Mouse (Mus musculus) hindbrain, embryonic 16.5 days (tissue): Measurements from ENCODE around the gene 3110040M04Rik. TPM values are rescaled to one million over a fixed set of nuclear protein-coding genes. Genes with fewer than 3 reads are reported as not detected.
"Not testable (repeated sequence)": the region's sequence is repeated elsewhere in the genome, so short reads cannot be mapped to it uniquely, and the experiment has no call there.

Experiments used
- ATAC-seq: fragments of 200-750 bp; cut with Nextera tagmentation; 2 replicates; pipeline ENCODE4 v1.8.0; 2017; ENCODE audit warnings: moderate TSS enrichment, moderate library complexity
- H3K27ac ChIP-seq: fragments of 300-500 bp; sonication (generic); 2 replicates; pipeline ENCODE4 v1.5.1; 2014; ENCODE audit warnings: low read depth, mild to moderate bottlenecking, control low read depth, low read length, moderate library complexity
- H3K27me3 ChIP-seq: fragments of 300-500 bp; sonication (generic); replicated peaks from 2 replicates; pipeline ENCODE4 v1.6.1; 2014; ENCODE audit warnings: low read length; ENCODE audit not compliant: control insufficient read depth, insufficient read depth
- H3K36me3 ChIP-seq: fragments of 300-500 bp; sonication (generic); 2 replicates; pipeline ENCODE4 v1.6.1; 2014; ENCODE audit warnings: mild to moderate bottlenecking, low read length, moderate library complexity, mixed read lengths; ENCODE audit not compliant: control insufficient read depth, insufficient read depth
- H3K4me1 ChIP-seq: fragments of 300-500 bp; sonication (generic); 2 replicates; pipeline ENCODE4 v1.6.1; 2014; ENCODE audit warnings: low read depth, low read length; ENCODE audit not compliant: control insufficient read depth, insufficient read depth
- H3K4me2 ChIP-seq: fragments of 300-500 bp; sonication (generic); 2 replicates; pipeline ENCODE4 v1.6.1; 2014; ENCODE audit warnings: mild to moderate bottlenecking, low read length, control low read depth, moderate library complexity
- H3K4me3 ChIP-seq: fragments of 300-500 bp; sonication (generic); 2 replicates; pipeline ENCODE4 v1.5.1; 2014; ENCODE audit warnings: mild to moderate bottlenecking, low read length, control low read depth, moderate library complexity
- H3K9ac ChIP-seq: fragments of 300-500 bp; sonication (generic); 2 replicates; pipeline ENCODE4 v1.6.1; 2014; ENCODE audit warnings: low read depth, mild to moderate bottlenecking, control low read depth, low read length, moderate library complexity
- H3K9me3 ChIP-seq: fragments of 300-500 bp; sonication (generic); 2 replicates; pipeline ENCODE4 v1.6.1; 2014; ENCODE audit warnings: mild to moderate bottlenecking, low read length, moderate library complexity; ENCODE audit not compliant: control insufficient read depth
- WGBS: fragments of 180-500 bp; shearing (Covaris S2); extraction: QIAGEN DNeasy Blood & Tissue Kit; methylation state at CpG from one replicate; pipeline ENCODE4 v1.1.7; 2014; 5-methylcytosine and 5-hydroxymethylcytosine counted together
- polyA plus RNA-seq: library from polyadenylated mRNA; unstranded; fragments of >200 nt; fragmentation: Nextera tagmentation; extraction: Ambion mirVana; gene quantifications from 2 replicates; pipeline ENCODE4 v1.2.1, GENCODE M21; 2015

The 3110040M04Rik gene
- polyA plus RNA-seq, 1 experiment from 2014 or later: not detected

DNA sequence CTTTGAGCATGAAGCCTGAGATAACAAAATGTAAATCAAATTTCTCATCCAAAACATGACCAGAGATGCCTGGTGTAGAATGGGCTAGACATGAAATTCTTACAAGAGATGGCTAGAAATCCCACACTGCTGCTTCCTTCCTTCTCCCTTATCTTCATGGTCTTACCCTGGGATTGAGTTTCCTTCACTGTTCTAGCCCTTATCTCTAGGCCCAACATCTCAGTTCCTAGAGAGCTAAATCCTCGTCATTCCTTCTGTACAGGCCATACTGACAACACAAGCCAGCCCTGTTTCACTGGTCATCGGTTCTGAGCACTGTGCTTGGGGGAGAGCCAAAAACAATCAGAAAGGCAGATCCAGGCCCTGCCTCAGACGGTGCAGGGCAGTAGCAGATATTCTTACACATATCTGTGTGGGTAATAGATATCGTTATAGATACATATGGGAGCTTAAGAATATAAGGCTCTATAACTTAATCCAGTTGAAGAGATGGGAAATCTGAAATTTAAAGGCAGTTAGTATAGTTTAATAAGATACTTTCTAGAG, 17.0 kb upstream of the 3110040M04Rik start:
- not testable (repeated sequence) for H3K36me3 ChIP-seq, H3K27ac ChIP-seq, H3K27me3 ChIP-seq, H3K4me1 ChIP-seq, ATAC-seq, H3K9me3 ChIP-seq, H3K9ac ChIP-seq, H3K4me2 ChIP-seq, H3K4me3 ChIP-seq
- WGBS: 85% methylated on average over 4 of the region's 4 CpGs

DNA sequence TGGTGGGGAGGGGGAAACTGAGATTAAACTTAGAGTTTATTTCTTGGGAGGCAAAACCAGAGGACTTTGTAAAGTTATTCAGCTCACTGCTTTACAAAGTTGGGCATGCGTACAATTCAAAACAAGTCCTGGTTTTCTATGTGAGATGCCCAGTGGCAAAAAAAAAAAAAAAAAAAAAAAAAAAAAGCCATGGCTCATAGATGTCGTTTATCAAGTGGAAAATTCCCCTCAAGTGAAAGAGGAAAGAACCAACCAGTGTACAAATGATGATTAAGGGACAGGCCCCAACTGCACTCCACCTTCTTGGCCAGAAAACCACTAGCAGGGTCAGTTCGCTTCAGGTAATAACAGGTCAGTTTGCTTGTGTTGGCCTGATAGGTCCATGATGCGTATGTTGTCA, 15.5 kb upstream of the 3110040M04Rik start:
- Histone ChIP-seq H3K9me3 (no peaks in the 10 kb centered on the region), H3K36me3 (no peaks in the 10 kb centered on the region), H3K27me3 (no peaks in the 10 kb centered on the region), H3K4me1 (no peaks in the 10 kb centered on the region), H3K4me2 (no peak overlapping the region), H3K4me3 (no peak overlapping the region), H3K9ac (no peak overlapping the region), H3K27ac (no peak overlapping the region)
- no peak for ATAC-seq
- WGBS: 91% methylated on average over 4 of the region's 4 CpGs

DNA sequence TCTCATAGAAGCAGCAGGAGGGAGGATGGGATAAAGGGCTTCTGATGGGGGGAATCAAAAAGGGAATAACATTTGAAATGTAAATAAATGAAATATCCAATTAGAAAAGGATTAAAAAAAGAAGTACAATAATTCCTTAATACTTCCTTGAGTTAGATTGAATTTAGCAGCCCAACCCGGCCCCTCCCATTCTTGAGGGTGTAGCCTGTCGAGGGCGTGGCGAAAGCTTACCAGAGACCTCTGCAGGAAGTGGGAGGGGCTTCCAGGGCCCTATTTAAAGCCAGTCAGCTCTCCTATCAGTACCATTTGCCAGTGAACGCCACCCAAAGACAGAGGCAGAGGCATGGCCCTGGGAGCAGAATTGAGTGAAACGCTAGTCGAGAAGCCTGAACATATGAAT, 11.8 kb upstream of the 3110040M04Rik start, which contains the start of gene Gm8947:
Gene Gm8947 (plus strand): TSS at position 302 of the 400 bp plus-strand sequence.
- not testable (repeated sequence) for H3K4me2 ChIP-seq, H3K27ac ChIP-seq, ATAC-seq, H3K9ac ChIP-seq, H3K36me3 ChIP-seq, H3K4me3 ChIP-seq, H3K9me3 ChIP-seq, H3K27me3 ChIP-seq, H3K4me1 ChIP-seq
- WGBS: no CpG with 5 or more reads among the region's 7 CpGs

DNA sequence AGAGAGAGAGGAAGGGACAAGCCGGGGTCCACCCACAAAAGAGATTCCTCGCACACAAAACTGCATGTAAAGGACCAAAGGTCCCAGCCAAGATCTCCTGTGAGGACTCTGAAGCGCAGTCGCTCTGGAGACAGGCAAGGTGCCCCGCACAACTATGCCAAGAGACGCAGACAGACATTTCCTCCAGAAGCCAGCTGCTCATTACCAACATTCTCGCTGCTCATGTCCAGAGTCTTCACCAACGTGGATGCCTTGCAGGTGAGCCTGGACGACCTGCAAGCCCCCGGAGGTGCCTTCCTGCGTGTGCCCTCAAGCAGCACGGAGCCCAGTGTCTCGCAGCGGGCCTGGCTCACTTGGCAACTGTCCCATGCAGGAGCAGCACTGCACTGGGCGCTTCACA, 11.2 kb upstream of the 3110040M04Rik start:
- not testable (repeated sequence) for H3K9me3 ChIP-seq, ATAC-seq, H3K27me3 ChIP-seq, H3K4me1 ChIP-seq, H3K27ac ChIP-seq, H3K4me2 ChIP-seq, H3K36me3 ChIP-seq, H3K9ac ChIP-seq, H3K4me3 ChIP-seq
- WGBS: 91% methylated on average over 12 of the region's 15 CpGs

DNA sequence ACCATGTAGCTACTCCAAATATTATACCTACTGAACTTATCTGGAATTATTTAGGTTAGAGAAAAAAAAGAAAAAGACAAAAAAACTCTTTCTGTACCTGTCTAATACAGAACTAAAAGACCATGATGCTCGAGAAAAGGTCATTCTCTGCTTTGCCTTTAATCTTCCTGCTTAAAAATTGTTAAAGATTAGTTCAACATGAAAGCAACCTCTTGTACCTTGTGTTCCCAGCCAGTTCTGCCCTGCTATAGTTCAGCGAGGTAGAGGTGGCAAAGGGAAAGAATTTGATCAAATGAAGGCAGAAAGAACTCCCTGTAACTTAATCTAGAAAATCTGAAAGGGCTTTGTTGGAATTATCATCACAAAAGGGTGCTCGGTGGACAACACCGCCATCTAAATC, 7.9 kb upstream of the 3110040M04Rik start:
- not testable (repeated sequence) for H3K27me3 ChIP-seq, H3K9me3 ChIP-seq, H3K9ac ChIP-seq, H3K27ac ChIP-seq, ATAC-seq, H3K4me1 ChIP-seq, H3K4me2 ChIP-seq, H3K4me3 ChIP-seq, H3K36me3 ChIP-seq
- WGBS: 70% methylated on average over 4 of the region's 4 CpGs

DNA sequence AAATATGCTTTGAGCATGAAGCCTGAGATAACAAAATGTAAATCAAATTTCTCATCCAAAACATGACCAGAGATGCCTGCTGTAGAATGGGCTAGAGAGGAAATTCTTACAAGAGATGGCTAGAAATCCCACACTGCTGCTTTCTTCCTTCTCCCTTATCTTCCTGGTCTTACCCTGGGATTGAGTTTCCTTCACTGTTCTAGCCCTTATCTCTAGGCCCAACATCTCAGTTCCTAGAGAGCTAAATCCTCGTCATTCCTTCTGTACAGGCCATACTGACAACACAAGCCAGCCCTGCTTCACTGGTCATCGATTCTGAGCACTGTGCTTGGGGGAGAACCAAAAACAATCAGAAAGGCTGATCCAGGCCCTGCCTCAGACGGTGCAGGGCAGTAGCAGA, 7.2 kb upstream of the 3110040M04Rik start:
- not testable (repeated sequence) for ATAC-seq, H3K27me3 ChIP-seq, H3K9me3 ChIP-seq, H3K4me1 ChIP-seq, H3K4me2 ChIP-seq, H3K9ac ChIP-seq, H3K4me3 ChIP-seq, H3K36me3 ChIP-seq, H3K27ac ChIP-seq
- 88% methylated on average over 3 of the region's 3 CpGs for WGBS

DNA sequence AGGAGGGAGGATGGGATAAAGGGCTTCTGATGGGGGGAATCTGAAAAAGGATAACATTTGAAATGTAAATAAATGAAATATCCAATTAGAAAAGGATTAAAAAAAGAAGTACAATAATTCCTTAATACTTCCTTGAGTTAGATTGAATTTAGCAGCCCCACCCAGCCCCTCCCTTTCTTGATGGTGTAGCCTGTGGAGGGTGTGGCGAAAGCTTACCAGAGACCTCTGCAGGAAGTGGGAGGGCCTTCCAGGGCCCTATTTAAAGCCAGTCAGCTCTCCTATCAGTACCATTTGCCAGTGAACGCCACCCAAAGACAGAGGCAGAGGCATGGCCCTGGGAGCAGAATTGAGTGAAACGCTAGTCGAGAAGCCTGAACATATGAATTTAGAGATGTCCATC, 5.8 kb upstream of the 3110040M04Rik start, which contains the start of gene Gm47995:
Gene Gm47995 (plus strand): TSS at position 329 of the 400 bp plus-strand sequence.
- not testable (repeated sequence) for H3K9ac ChIP-seq, H3K27ac ChIP-seq, H3K4me3 ChIP-seq, H3K4me2 ChIP-seq, H3K27me3 ChIP-seq, ATAC-seq, H3K9me3 ChIP-seq, H3K4me1 ChIP-seq, H3K36me3 ChIP-seq
- WGBS: 92% methylated on average over 1 of the region's 4 CpGs

DNA sequence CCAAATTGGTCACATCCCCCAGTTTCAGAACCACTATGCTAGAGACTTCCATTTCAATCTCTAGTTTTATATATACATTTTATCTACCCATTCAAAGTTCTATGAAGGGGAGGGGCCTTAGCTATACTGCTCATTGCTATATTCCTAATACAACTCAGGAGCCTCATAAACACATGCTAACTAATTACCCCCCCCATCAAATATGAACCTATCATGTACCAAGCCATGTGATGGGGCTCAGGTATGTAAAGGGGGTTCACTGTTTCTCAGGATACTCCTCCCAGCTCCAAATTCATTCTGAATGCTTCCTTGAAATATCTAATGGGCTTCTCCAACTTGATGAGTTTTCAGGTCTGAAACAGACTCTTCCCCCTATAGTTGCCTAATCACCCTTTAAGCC, 3.3 kb upstream of the 3110040M04Rik start:
- H3K27me3 ChIP-seq, H3K9ac ChIP-seq, H3K36me3 ChIP-seq, H3K4me1 ChIP-seq, H3K4me3 ChIP-seq, H3K4me2 ChIP-seq, ATAC-seq, H3K9me3 ChIP-seq, H3K27ac ChIP-seq: not testable (repeated sequence)

DNA sequence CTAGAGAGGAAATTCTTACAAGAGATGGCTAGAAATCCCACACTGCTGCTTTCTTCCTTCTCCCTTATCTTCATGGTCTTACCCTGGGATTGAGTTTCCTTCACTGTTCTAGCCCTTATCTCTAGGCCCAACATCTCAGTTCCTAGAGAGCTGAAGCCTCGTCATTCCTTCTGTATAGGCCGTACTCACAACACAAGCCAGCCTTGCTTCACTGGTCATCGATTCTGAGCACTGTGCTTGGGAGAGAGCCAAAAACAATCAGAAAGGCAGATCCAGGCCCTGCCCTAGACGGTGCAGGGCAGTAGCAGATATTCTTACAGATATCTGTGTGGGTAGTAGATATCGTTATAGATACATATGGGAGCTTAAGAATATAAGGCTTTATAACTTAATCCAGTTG, 1.1 kb upstream of the 3110040M04Rik start:
- H3K4me3 ChIP-seq, H3K27ac ChIP-seq, H3K9ac ChIP-seq, H3K9me3 ChIP-seq, ATAC-seq, H3K4me2 ChIP-seq, H3K36me3 ChIP-seq, H3K4me1 ChIP-seq, H3K27me3 ChIP-seq: not testable (repeated sequence)
- 66% methylated on average over 3 of the region's 5 CpGs for WGBS

DNA sequence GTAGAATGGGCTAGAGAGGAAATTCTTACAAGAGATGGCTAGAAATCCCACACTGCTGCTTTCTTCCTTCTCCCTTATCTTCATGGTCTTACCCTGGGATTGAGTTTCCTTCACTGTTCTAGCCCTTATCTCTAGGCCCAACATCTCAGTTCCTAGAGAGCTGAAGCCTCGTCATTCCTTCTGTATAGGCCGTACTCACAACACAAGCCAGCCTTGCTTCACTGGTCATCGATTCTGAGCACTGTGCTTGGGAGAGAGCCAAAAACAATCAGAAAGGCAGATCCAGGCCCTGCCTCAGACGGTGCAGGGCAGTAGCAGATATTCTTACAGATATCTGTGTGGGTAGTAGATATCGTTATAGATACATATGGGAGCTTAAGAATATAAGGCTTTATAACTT, 4.6 kb downstream of the 3110040M04Rik start:
- not testable (repeated sequence) for H3K9me3 ChIP-seq, H3K36me3 ChIP-seq, H3K4me1 ChIP-seq, ATAC-seq, H3K4me3 ChIP-seq, H3K27me3 ChIP-seq, H3K9ac ChIP-seq, H3K27ac ChIP-seq, H3K4me2 ChIP-seq
- 73% methylated on average over 3 of the region's 5 CpGs for WGBS
